Mouse (Mus musculus): Measurements from ENCODE around the gene Ddx54. TPM values are rescaled to one million over a fixed set of nuclear protein-coding genes. Genes with fewer than 3 reads are reported as not detected.

The Ddx54 gene
- polyA plus RNA-seq, 1 experiment: 80.8 TPM

GRCm38 (mm10) chr5:120645851-120646250 lies 33.3 kb downstream of the Ddx54 start:
- no peak overlapping the region for H3K27ac ChIP-seq (ENCODE audit: insufficient read depth, low read length)
- no peaks in the 10 kb centered on the region for H3K36me3 ChIP-seq (ENCODE audit: control insufficient read depth, insufficient read depth, low read length)
- 49% methylated on average over 6 of the region's 6 CpGs for WGBS
- H3K27me3 ChIP-seq (ENCODE audit: control insufficient read depth, insufficient read depth, low read length): no peaks in the 10 kb centered on the region
- TF ChIP-seq CTCF (IDR thresholded peaks at IDR 0.05; ENCODE audit: extremely low read depth, insufficient read depth, insufficient read length, insufficient replicate concordance) (no peak), POLR2A (IDR thresholded peaks at IDR 0.05; ENCODE audit: low read depth, low read length) (no peak)
- no peak for DNase-seq (ENCODE audit: low read depth in 1 of 2, low spot score in 2 of 2)
- peaks cover 27% of the 10 kb centered on the region; the same call in 1 of the 2 replicates for H3K4me1 ChIP-seq (ENCODE audit: control insufficient read depth, insufficient read depth, insufficient read length)
- H3K4me3 ChIP-seq (ENCODE audit: extremely low read depth, insufficient read depth, insufficient read length): no peak overlapping the region

DNA sequence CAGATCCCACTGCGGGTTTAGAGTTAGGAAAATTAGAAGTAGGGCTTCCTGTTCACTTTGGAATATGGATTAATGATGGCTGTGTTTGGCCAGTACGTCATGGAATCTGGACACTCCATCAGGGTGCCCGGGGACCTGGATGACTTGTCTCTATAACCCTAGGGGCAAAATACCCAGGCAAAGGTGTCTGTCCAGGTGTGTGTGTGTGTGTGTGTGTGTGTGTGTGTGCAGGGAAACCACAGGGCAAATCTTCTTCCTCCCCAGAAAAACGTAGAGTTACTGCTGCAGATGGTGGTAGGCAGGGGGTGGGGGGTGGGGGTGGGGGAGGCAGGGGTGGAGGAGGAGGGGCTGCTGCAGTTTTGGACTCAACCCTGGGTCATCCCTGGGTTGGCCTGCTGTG lies 34.8 kb downstream of the Ddx54 start:
- no peak for TF ChIP-seq POLR2A (IDR thresholded peaks at IDR 0.05; ENCODE audit: low read depth, low read length)
- TF ChIP-seq CTCF (IDR thresholded peaks at IDR 0.05; ENCODE audit: extremely low read depth, insufficient read depth, insufficient read length, insufficient replicate concordance): no peak
- no peak overlapping the region for H3K4me3 ChIP-seq (ENCODE audit: extremely low read depth, insufficient read depth, insufficient read length)
- H3K27me3 ChIP-seq (ENCODE audit: control insufficient read depth, insufficient read depth, low read length): no peaks in the 10 kb centered on the region
- no peak overlapping the region for H3K27ac ChIP-seq (ENCODE audit: insufficient read depth, low read length)
- DNase-seq (ENCODE audit: low read depth in 1 of 2, low spot score in 2 of 2): no peak
- H3K4me1 ChIP-seq (ENCODE audit: control insufficient read depth, insufficient read depth, insufficient read length): peaks cover 27% of the 10 kb centered on the region; the same call in 1 of the 2 replicates
- 55% methylated on average over 4 of the region's 4 CpGs for WGBS
- no peaks in the 10 kb centered on the region for H3K36me3 ChIP-seq (ENCODE audit: control insufficient read depth, insufficient read depth, low read length)

DNA sequence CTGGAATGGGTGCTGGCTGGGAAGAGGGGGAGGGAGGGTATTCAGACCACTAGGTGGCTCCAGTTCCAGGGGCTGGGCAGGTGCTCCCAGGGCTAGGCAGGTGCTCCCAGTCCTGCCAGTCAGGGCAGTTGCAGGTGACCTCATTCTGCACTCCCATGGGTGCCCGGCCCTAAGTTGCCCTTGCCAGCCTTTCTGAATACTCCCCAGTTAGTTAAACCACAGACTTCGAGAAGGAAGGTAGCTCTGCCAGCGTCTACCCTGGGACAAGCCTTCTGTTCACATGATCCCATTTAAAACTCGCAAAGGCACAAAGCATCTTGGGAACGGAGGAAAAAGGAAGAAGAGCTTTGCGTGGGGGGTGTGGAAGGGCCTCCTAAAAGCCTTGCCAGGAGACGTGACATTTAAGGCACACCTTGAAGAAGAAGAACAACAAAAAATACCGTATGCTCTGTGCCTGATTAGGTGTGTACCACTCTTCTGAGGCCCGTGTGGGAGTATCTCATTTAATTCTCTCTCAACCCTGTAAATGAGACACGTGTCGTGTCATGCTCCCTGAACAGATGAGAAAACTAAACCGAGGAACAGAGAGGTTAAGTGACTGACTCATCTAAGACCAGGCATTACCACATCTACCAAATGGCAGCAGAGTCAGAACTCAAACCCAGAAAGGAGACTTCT lies 35.4 kb downstream of the Ddx54 start:
- H3K27me3 ChIP-seq (ENCODE audit: control insufficient read depth, insufficient read depth, low read length): no peaks in the 10 kb centered on the region
- no peak overlapping the region for H3K27ac ChIP-seq (ENCODE audit: insufficient read depth, low read length)
- peak overlapping the region; percentile 48; the same call in 1 of the 2 replicates for H3K4me3 ChIP-seq (ENCODE audit: extremely low read depth, insufficient read depth, insufficient read length)
- no peak for TF ChIP-seq POLR2A (IDR thresholded peaks at IDR 0.05; ENCODE audit: low read depth, low read length)
- TF ChIP-seq CTCF (IDR thresholded peaks at IDR 0.05; ENCODE audit: extremely low read depth, insufficient read depth, insufficient read length, insufficient replicate concordance): 0 out of 2 replicates have a peak, but pooled peaks have one; percentile 2
- no peak for DNase-seq (ENCODE audit: low read depth in 1 of 2, low spot score in 2 of 2)
- H3K4me1 ChIP-seq (ENCODE audit: control insufficient read depth, insufficient read depth, insufficient read length): peaks cover 31% of the 10 kb centered on the region; the same call in 1 of the 2 replicates
- H3K36me3 ChIP-seq (ENCODE audit: control insufficient read depth, insufficient read depth, low read length): no peaks in the 10 kb centered on the region
- 6% methylated on average over 12 of the region's 12 CpGs for WGBS

DNA sequence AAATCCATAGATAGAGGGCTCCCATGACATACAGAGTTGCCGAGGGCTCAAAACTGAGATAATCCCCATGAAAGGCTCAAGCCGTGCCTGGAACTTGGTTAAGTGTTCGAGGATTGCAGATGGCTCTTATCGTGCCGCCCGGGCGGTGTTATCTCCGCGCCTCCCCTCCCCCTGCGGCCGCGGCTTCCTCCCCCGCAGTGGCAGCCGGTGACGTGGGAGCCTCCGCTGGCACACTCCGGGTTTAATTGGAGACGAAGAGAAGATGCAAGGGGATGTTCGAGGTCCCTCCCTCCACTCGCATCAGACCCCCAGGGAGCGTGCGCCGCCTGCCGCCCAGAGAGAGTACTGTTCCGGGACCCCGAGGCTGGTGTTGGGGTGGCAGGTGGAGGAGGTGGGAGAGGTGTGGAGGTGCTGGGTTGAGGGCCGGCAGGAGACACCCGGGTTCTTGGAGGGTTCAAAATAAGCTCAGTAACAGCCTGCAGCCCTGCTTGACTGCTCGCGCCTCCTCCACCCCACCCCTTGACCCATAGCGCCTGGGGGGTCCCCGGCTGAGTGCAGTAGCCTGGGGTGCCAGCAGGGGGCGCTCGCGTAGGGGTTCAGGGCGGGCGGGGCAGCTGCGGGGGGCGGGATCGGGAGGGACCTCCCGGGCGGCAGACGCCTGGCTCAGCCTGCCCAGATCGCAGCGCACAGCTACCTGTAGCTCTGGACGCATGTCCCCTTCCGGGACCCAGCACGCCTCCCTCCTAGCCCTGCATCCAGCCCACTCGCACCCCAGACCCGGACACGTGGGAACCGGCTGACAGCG lies 36.2 kb downstream of the Ddx54 start, which contains the start of gene Rasal1:
Gene Rasal1, plus strand, starts transcription at position 244 of the 805 bp plus-strand sequence.
- H3K27ac ChIP-seq (ENCODE audit: insufficient read depth, low read length): peak within 1 kb of the TSS; percentile 57
- WGBS: under 1% methylated on average over 52 of the region's 53 CpGs
- H3K36me3 ChIP-seq (ENCODE audit: control insufficient read depth, insufficient read depth, low read length): no peaks in the 10 kb centered on the region
- no peaks in the 10 kb centered on the region for H3K27me3 ChIP-seq (ENCODE audit: control insufficient read depth, insufficient read depth, low read length)
- H3K4me3 ChIP-seq (ENCODE audit: extremely low read depth, insufficient read depth, insufficient read length): peak within 1 kb of the TSS; percentile 62
- TF ChIP-seq CTCF (IDR thresholded peaks at IDR 0.05; ENCODE audit: extremely low read depth, insufficient read depth, insufficient read length, insufficient replicate concordance) (peak; percentile 53; the same call in 1 of the 2 replicates), POLR2A (IDR thresholded peaks at IDR 0.05; ENCODE audit: low read depth, low read length) (0 out of 2 replicates have a peak, but pooled peaks have one; percentile 22)
- H3K4me1 ChIP-seq (ENCODE audit: control insufficient read depth, insufficient read depth, insufficient read length): peaks cover 32% of the 10 kb centered on the region; the same call in 1 of the 2 replicates
- peak; percentile 75 for DNase-seq (ENCODE audit: low read depth in 1 of 2, low spot score in 2 of 2)

GRCm38 (mm10) chr5:120649374-120649933 lies 36.9 kb downstream of the Ddx54 start:
- DNase-seq (ENCODE audit: low read depth in 1 of 2, low spot score in 2 of 2): peak in 1 of 2 experiments; percentile 49
- H3K27me3 ChIP-seq (ENCODE audit: control insufficient read depth, insufficient read depth, low read length): no peaks in the 10 kb centered on the region
- no peak for TF ChIP-seq POLR2A (IDR thresholded peaks at IDR 0.05; ENCODE audit: low read depth, low read length)
- TF ChIP-seq CTCF (IDR thresholded peaks at IDR 0.05; ENCODE audit: extremely low read depth, insufficient read depth, insufficient read length, insufficient replicate concordance): 0 out of 2 replicates have a peak, but pooled peaks have one; percentile 23
- H3K27ac ChIP-seq (ENCODE audit: insufficient read depth, low read length): no peak overlapping the region
- H3K4me1 ChIP-seq (ENCODE audit: control insufficient read depth, insufficient read depth, insufficient read length): peaks cover 27% of the 10 kb centered on the region; the same call in 1 of the 2 replicates
- peak overlapping the region; percentile 62 for H3K4me3 ChIP-seq (ENCODE audit: extremely low read depth, insufficient read depth, insufficient read length)
- WGBS: 3% methylated on average over 20 of the region's 21 CpGs
- H3K36me3 ChIP-seq (ENCODE audit: control insufficient read depth, insufficient read depth, low read length): no peaks in the 10 kb centered on the region

DNA sequence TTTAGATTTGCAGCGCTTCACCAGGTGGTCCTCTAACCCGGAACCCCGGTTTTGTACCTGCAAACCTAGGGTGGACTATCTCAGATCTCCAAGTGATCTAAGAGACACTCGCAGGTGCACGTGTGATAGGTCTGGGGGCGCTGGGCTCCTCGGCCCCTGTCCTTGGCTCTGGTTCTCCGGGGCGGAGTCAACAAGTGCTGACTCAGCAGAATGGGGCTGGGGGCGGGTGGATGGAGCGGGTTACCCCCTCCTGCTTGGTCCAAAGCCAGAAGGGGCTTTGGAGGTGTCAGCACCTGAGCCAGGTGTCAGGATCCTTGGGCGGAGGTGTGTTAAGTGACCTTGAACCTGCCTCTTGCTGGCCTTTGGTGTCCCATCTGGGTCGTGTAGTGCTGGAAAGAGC lies 37.4 kb downstream of the Ddx54 start:
- peak overlapping the region; percentile 62; the same call in 1 of the 2 replicates for H3K4me3 ChIP-seq (ENCODE audit: extremely low read depth, insufficient read depth, insufficient read length)
- 32% methylated on average over 13 of the region's 13 CpGs for WGBS
- H3K4me1 ChIP-seq (ENCODE audit: control insufficient read depth, insufficient read depth, insufficient read length): peaks cover 27% of the 10 kb centered on the region; the same call in 1 of the 2 replicates
- no peak for DNase-seq (ENCODE audit: low read depth in 1 of 2, low spot score in 2 of 2)
- H3K27me3 ChIP-seq (ENCODE audit: control insufficient read depth, insufficient read depth, low read length): no peaks in the 10 kb centered on the region
- no peaks in the 10 kb centered on the region for H3K36me3 ChIP-seq (ENCODE audit: control insufficient read depth, insufficient read depth, low read length)
- H3K27ac ChIP-seq (ENCODE audit: insufficient read depth, low read length): no peak overlapping the region
- no peak for TF ChIP-seq POLR2A (IDR thresholded peaks at IDR 0.05; ENCODE audit: low read depth, low read length)
- no peak for TF ChIP-seq CTCF (IDR thresholded peaks at IDR 0.05; ENCODE audit: extremely low read depth, insufficient read depth, insufficient read length, insufficient replicate concordance)
